Mouse (Mus musculus): ENCODE data around the gene Atg2a.

Atg2a gene

GRCm38 (mm10) chr19:6241274-6242107, at the start of gene Atg2a:
Gene Atg2a, plus strand, starts transcription at chr19:6241668.
- peak; percentile 100 for DNase-seq (ENCODE audit: low read depth, low spot score)

- DNase-seq (ENCODE audit: low read depth, low spot score): no peak
These were observed 37.2 kb upstream of the Atg2a start for GRCm38 (mm10) chr19:6204265-6204664.

- DNase-seq (ENCODE audit: low read depth, low spot score): no peak
These were observed 34.8 kb upstream of the Atg2a start for GRCm38 (mm10) chr19:6206716-6207115.

GRCm38 (mm10) chr19:6216046-6216705, 25.3 kb upstream of the Atg2a start:
- no peak for DNase-seq (ENCODE audit: low read depth, low spot score)

GRCm38 (mm10) chr19:6218606-6219005, 22.9 kb upstream of the Atg2a start:
- no peak for DNase-seq (ENCODE audit: low read depth, low spot score)

- DNase-seq (ENCODE audit: low read depth, low spot score): peak; percentile 68
These were observed 15.3 kb upstream of the Atg2a start, which contains the start of gene Gpha2 for GRCm38 (mm10) chr19:6226135-6226534. Gene Gpha2, plus strand, starts transcription at chr19:6226380.

GRCm38 (mm10) chr19:6226763-6227162, 14.7 kb upstream of the Atg2a start:
- DNase-seq (ENCODE audit: low read depth, low spot score): no peak

GRCm38 (mm10) chr19:6227864-6228263, 13.6 kb upstream of the Atg2a start:
- DNase-seq (ENCODE audit: low read depth, low spot score): no peak

GRCm38 (mm10) chr19:6230411-6230810, 11.1 kb upstream of the Atg2a start:
- DNase-seq (ENCODE audit: low read depth, low spot score): no peak

- no peak for DNase-seq (ENCODE audit: low read depth, low spot score)
These were observed 10.4 kb upstream of the Atg2a start for GRCm38 (mm10) chr19:6231036-6231435.

GRCm38 (mm10) chr19:6233647-6234046, 7.8 kb upstream of the Atg2a start:
- DNase-seq (ENCODE audit: low read depth, low spot score): no peak

GRCm38 (mm10) chr19:6234337-6235083, 7.0 kb upstream of the Atg2a start:
- DNase-seq (ENCODE audit: low read depth, low spot score): no peak

- DNase-seq (ENCODE audit: low read depth, low spot score): peak; percentile 84
These were observed 6.1 kb upstream of the Atg2a start, which contains the start of gene Ppp2r5b for GRCm38 (mm10) chr19:6235084-6236052. Gene Ppp2r5b, minus strand, starts transcription at chr19:6235872.

- peak; percentile 90 for DNase-seq (ENCODE audit: low read depth, low spot score)
These were observed 5.4 kb upstream of the Atg2a start for GRCm38 (mm10) chr19:6236053-6236441.

- no peak for DNase-seq (ENCODE audit: low read depth, low spot score)
These were observed 4.6 kb upstream of the Atg2a start for GRCm38 (mm10) chr19:6236842-6237241.

GRCm38 (mm10) chr19:6238740-6239139, 2.7 kb upstream of the Atg2a start:
- DNase-seq (ENCODE audit: low read depth, low spot score): no peak

- DNase-seq (ENCODE audit: low read depth, low spot score): no peak
These were observed 1.3 kb upstream of the Atg2a start for GRCm38 (mm10) chr19:6240136-6240535.

- no peak for DNase-seq (ENCODE audit: low read depth, low spot score)
These were observed 743 bp upstream of the Atg2a start for GRCm38 (mm10) chr19:6240725-6241124.

GRCm38 (mm10) chr19:6242281-6242680, 813 bp downstream of the Atg2a start:
- DNase-seq (ENCODE audit: low read depth, low spot score): no peak

GRCm38 (mm10) chr19:6243226-6243625, 1.8 kb downstream of the Atg2a start:
- no peak for DNase-seq (ENCODE audit: low read depth, low spot score)

- no peak for DNase-seq (ENCODE audit: low read depth, low spot score)
These were observed 4.3 kb downstream of the Atg2a start for GRCm38 (mm10) chr19:6245806-6246205.

Measured in forelimb bud, embryonic 11.5 days (tissue).